Mouse (Mus musculus): ENCODE data around the gene Tescl. TPM values are rescaled to one million over a fixed set of nuclear protein-coding genes. Genes with fewer than 3 reads are reported as not detected.

Gene Tescl
- polyA plus RNA-seq, 1 experiment: 277 TPM

GRCm38 (mm10) chr7:24297361-24298095 is 36.2 kb downstream of the Tescl start:
- Histone ChIP-seq H3K27me3 (ENCODE audit: control insufficient read depth, insufficient read depth, low read length) (no peaks in the 10 kb centered on the region), H3K4me3 (ENCODE audit: control insufficient read depth, low read depth, low read length) (no peak overlapping the region), H3K4me1 (ENCODE audit: control insufficient read depth, insufficient read depth, low read length) (peaks cover 8% of the 10 kb centered on the region), H3K36me3 (ENCODE audit: control insufficient read depth, insufficient read depth, low read length) (no peaks in the 10 kb centered on the region; the same call in 1 of the 2 replicates), H3K27ac (ENCODE audit: control insufficient read depth, insufficient read depth, low read depth, low read length) (no peak overlapping the region)
- no peak for TF ChIP-seq POLR2A (IDR thresholded peaks at IDR 0.05; ENCODE audit: control insufficient read depth, low read depth, low read length)
- no peak for TF ChIP-seq CTCF (IDR thresholded peaks at IDR 0.05; ENCODE audit: control insufficient read depth, insufficient read depth, insufficient replicate concordance, low read depth, low read length)

GRCm38 (mm10) chr7:24296386-24296785 is 37.4 kb downstream of the Tescl start:
- peaks cover 8% of the 10 kb centered on the region for H3K4me1 ChIP-seq (ENCODE audit: control insufficient read depth, insufficient read depth, low read length)

GRCm38 (mm10) chr7:24295376-24295775 is 38.4 kb downstream of the Tescl start:
- no peak for TF ChIP-seq POLR2A (IDR thresholded peaks at IDR 0.05; ENCODE audit: control insufficient read depth, low read depth, low read length)
- TF ChIP-seq CTCF (IDR thresholded peaks at IDR 0.05; ENCODE audit: control insufficient read depth, insufficient read depth, insufficient replicate concordance, low read depth, low read length): no peak
- Histone ChIP-seq H3K4me3 (ENCODE audit: control insufficient read depth, low read depth, low read length) (no peak overlapping the region), H3K4me1 (ENCODE audit: control insufficient read depth, insufficient read depth, low read length) (peaks cover 8% of the 10 kb centered on the region), H3K36me3 (ENCODE audit: control insufficient read depth, insufficient read depth, low read length) (no peaks in the 10 kb centered on the region; the same call in 1 of the 2 replicates), H3K27me3 (ENCODE audit: control insufficient read depth, insufficient read depth, low read length) (no peaks in the 10 kb centered on the region), H3K27ac (ENCODE audit: control insufficient read depth, insufficient read depth, low read depth, low read length) (no peak overlapping the region)

More at GRCm38 (mm10) chr7:24296386-24296785, 37.4 kb downstream of the Tescl start:
- no peak overlapping the region for H3K4me3 ChIP-seq (ENCODE audit: control insufficient read depth, low read depth, low read length)
- TF ChIP-seq POLR2A (IDR thresholded peaks at IDR 0.05; ENCODE audit: control insufficient read depth, low read depth, low read length) (no peak), CTCF (IDR thresholded peaks at IDR 0.05; ENCODE audit: control insufficient read depth, insufficient read depth, insufficient replicate concordance, low read depth, low read length) (no peak)
- H3K27ac ChIP-seq (ENCODE audit: control insufficient read depth, insufficient read depth, low read depth, low read length): no peak overlapping the region
- H3K36me3 ChIP-seq (ENCODE audit: control insufficient read depth, insufficient read depth, low read length): no peaks in the 10 kb centered on the region; the same call in 1 of the 2 replicates
- H3K27me3 ChIP-seq (ENCODE audit: control insufficient read depth, insufficient read depth, low read length): no peaks in the 10 kb centered on the region

- Histone ChIP-seq H3K27me3 (ENCODE audit: control insufficient read depth, insufficient read depth, low read length) (no peaks in the 10 kb centered on the region), H3K4me1 (ENCODE audit: control insufficient read depth, insufficient read depth, low read length) (peaks cover 5% of the 10 kb centered on the region), H3K4me3 (ENCODE audit: control insufficient read depth, low read depth, low read length) (no peak overlapping the region), H3K36me3 (ENCODE audit: control insufficient read depth, insufficient read depth, low read length) (no peaks in the 10 kb centered on the region; the same call in 1 of the 2 replicates), H3K27ac (ENCODE audit: control insufficient read depth, insufficient read depth, low read depth, low read length) (no peak overlapping the region)
- TF ChIP-seq CTCF (IDR thresholded peaks at IDR 0.05; ENCODE audit: control insufficient read depth, insufficient read depth, insufficient replicate concordance, low read depth, low read length) (no peak), POLR2A (IDR thresholded peaks at IDR 0.05; ENCODE audit: control insufficient read depth, low read depth, low read length) (no peak)
These were observed 39.0 kb downstream of the Tescl start for GRCm38 (mm10) chr7:24294763-24295162.

- Histone ChIP-seq H3K4me1 (ENCODE audit: control insufficient read depth, insufficient read depth, low read length) (no peaks in the 10 kb centered on the region), H3K4me3 (ENCODE audit: control insufficient read depth, low read depth, low read length) (no peak overlapping the region), H3K27ac (ENCODE audit: control insufficient read depth, insufficient read depth, low read depth, low read length) (no peak overlapping the region), H3K27me3 (ENCODE audit: control insufficient read depth, insufficient read depth, low read length) (no peaks in the 10 kb centered on the region), H3K36me3 (ENCODE audit: control insufficient read depth, insufficient read depth, low read length) (no peaks in the 10 kb centered on the region; the same call in 1 of the 2 replicates)
- TF ChIP-seq POLR2A (IDR thresholded peaks at IDR 0.05; ENCODE audit: control insufficient read depth, low read depth, low read length) (no peak), CTCF (IDR thresholded peaks at IDR 0.05; ENCODE audit: control insufficient read depth, insufficient read depth, insufficient replicate concordance, low read depth, low read length) (no peak)
These were observed 40.5 kb downstream of the Tescl start for GRCm38 (mm10) chr7:24293061-24293851.

- Histone ChIP-seq H3K27ac (ENCODE audit: control insufficient read depth, insufficient read depth, low read depth, low read length) (no peak overlapping the region), H3K27me3 (ENCODE audit: control insufficient read depth, insufficient read depth, low read length) (no peaks in the 10 kb centered on the region), H3K4me3 (ENCODE audit: control insufficient read depth, low read depth, low read length) (no peak overlapping the region), H3K4me1 (ENCODE audit: control insufficient read depth, insufficient read depth, low read length) (no peaks in the 10 kb centered on the region), H3K36me3 (ENCODE audit: control insufficient read depth, insufficient read depth, low read length) (no peaks in the 10 kb centered on the region; the same call in 1 of the 2 replicates)
- no peak for TF ChIP-seq CTCF (IDR thresholded peaks at IDR 0.05; ENCODE audit: control insufficient read depth, insufficient read depth, insufficient replicate concordance, low read depth, low read length)
- TF ChIP-seq POLR2A (IDR thresholded peaks at IDR 0.05; ENCODE audit: control insufficient read depth, low read depth, low read length): no peak
These were observed 42.2 kb downstream of the Tescl start for GRCm38 (mm10) chr7:24291387-24292090.

All from testis, adult 2 months (tissue).